Mouse (Mus musculus) CH12.LX (cell line): Measurements from ENCODE around the gene Ttc3.

ENCODE experiments used
- BHLHE40 ChIP-seq: IDR thresholded peaks from 2 replicates; pipeline ENCODE4 v1.6.1; 2011; ENCODE audit warnings: mild to moderate bottlenecking, low read depth, low read length, improper control_type of control experiment
- CTCF ChIP-seq, 2 experiments: IDR thresholded peaks in 1 of 2; conservative IDR thresholded peaks in 1 of 2; 2 replicates each; pipeline ENCODE4 v1.5.1; 2011 to 2012; ENCODE audit warnings: low read depth in 2 of 2, low read length in 2 of 2, improper control_type of control experiment in 1 of 2, inconsistent platforms in 1 of 2, mild to moderate bottlenecking in 1 of 2, moderate library complexity in 1 of 2
- EP300 ChIP-seq: IDR thresholded peaks from 2 replicates; pipeline ENCODE4 v1.6.1; 2011; ENCODE audit warnings: low read length, improper control_type of control experiment
- GABPA ChIP-seq: IDR thresholded peaks from 2 replicates; pipeline ENCODE4 v1.6.1; 2012; ENCODE audit warnings: low read depth, low read length, improper control_type of control experiment, inconsistent platforms; ENCODE audit not compliant: insufficient replicate concordance
- MAFK ChIP-seq: IDR thresholded peaks from 2 replicates; pipeline ENCODE4 v1.6.1; 2011; ENCODE audit warnings: low read length, improper control_type of control experiment; ENCODE audit not compliant: insufficient replicate concordance
- POLR2A ChIP-seq: IDR thresholded peaks from 2 replicates; pipeline ENCODE4 v1.6.1; 2011; ENCODE audit warnings: low read depth, mild to moderate bottlenecking, improper control_type of control experiment, low read length
- SIN3A ChIP-seq: IDR thresholded peaks from 2 replicates; pipeline ENCODE4 v1.6.1; 2012; ENCODE audit warnings: low read length, improper control_type of control experiment, inconsistent platforms
- ZNF384 ChIP-seq: IDR thresholded peaks from 2 replicates; pipeline ENCODE4 v1.6.1; 2012; ENCODE audit warnings: low read depth, low read length, improper control_type of control experiment, inconsistent platforms

- TF ChIP-seq EP300 (no peak), MAFK (no peak), POLR2A (no peak), SIN3A (no peak), GABPA (no peak), BHLHE40 (no peak), ZNF384 (no peak), CTCF (conservative IDR thresholded peaks at IDR 0.05 in 1 of 2, IDR thresholded peaks at IDR 0.05 in 1 of 2; ENCODE audit: low read depth in 2 of 2, low read length in 2 of 2) (no peak)
These were observed 21.6 kb upstream of the Ttc3 start for GRCm38 (mm10) chr16:94348779-94349178.
